Mouse (Mus musculus) 3T3-L1 (cell line): ENCODE data around the gene Zfp524.

Experiments used
- DNase-seq: peaks from one replicate; pipeline ENCODE4 v3.0.0-alpha.2; 2015; ENCODE audit warnings: low read depth, low spot score

Zfp524 gene

DNA sequence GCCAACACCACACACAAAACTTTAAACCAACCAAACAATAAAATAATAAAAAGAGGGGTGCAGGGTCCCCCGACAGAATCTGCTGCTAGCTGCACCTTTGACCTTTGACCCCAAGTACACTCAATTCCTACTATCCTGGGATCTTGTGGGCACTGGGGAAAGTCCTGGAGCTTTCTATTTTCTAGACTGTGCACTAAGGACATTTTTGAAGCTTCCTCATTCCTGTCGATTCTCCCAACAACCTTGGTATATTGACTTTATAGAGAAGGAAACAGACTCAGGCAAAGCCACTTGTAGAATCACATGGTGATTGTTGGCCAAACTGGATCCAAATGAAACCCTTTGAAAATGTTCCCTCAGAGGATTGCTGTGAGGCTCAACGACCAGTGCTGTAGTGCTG lies 1.8 kb downstream of the Zfp524 start:
- DNase-seq, result peak; percentile 13

- DNase-seq, result peak; percentile 6
Observed at GRCm38 (mm10) chr7:5016920-5017319, 2.7 kb downstream of the Zfp524 start.

- no peak for DNase-seq
Observed at GRCm38 (mm10) chr7:5017352-5017751, 3.1 kb downstream of the Zfp524 start.

- no peak for DNase-seq
Observed at GRCm38 (mm10) chr7:5017931-5018330, 3.7 kb downstream of the Zfp524 start.

- peak; percentile 31 for DNase-seq
Observed at GRCm38 (mm10) chr7:5019576-5019975, 5.4 kb downstream of the Zfp524 start.

GRCm38 (mm10) chr7:5020000-5020681 lies 5.9 kb downstream of the Zfp524 start, which contains the start of the genes Zfp865 and Ccdc106:
Gene Zfp865 (plus strand): TSS chr7:5020376.
Gene Ccdc106 (plus strand): TSS chr7:5020553.
- peak; percentile 98 for DNase-seq

DNA sequence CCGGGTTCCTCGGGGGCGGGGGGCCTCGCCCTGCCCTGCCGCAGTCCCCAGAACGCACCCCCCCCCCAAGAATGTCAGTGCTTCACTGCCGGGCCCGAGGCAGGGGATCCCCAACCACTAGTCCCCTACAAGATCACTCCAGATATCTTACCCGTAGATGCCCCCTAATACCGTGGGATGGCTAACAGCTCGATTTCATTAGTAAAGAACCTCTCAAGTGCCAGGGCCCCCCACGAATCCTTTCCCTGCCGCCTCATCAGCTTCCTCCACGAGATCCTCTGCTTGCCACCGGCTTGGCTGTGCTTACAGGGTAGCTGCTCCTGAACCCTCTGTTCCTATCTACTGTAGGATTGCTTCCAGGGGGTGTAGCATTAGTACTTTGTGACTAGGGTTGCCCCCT lies 6.5 kb downstream of the Zfp524 start:
- peak; percentile 42 for DNase-seq

DNA sequence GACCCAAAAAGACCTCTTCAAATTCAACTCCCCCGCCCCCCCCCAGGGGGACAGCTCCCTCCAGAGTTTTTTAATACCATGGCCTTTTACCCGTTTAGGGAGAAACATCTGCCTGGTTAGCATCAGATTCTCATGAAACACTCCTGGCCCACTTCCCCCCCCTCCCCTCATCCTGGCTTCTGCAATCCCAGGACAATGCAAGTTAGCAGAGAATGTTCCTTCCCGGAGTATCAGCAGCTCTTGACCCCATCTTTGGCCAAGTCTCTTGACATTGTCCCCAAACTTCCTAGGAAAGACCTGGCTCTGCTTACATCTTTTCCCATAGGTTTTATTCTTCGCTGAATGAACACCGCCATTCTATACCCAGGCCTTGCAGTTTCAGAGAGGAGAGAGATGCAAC lies 7.0 kb downstream of the Zfp524 start:
- peak; percentile 14 for DNase-seq

GRCm38 (mm10) chr7:5029543-5029942 lies 15.3 kb downstream of the Zfp524 start:
- DNase-seq, result no peak

- DNase-seq, result no peak
Observed at GRCm38 (mm10) chr7:5029946-5030345, 15.7 kb downstream of the Zfp524 start.

DNA sequence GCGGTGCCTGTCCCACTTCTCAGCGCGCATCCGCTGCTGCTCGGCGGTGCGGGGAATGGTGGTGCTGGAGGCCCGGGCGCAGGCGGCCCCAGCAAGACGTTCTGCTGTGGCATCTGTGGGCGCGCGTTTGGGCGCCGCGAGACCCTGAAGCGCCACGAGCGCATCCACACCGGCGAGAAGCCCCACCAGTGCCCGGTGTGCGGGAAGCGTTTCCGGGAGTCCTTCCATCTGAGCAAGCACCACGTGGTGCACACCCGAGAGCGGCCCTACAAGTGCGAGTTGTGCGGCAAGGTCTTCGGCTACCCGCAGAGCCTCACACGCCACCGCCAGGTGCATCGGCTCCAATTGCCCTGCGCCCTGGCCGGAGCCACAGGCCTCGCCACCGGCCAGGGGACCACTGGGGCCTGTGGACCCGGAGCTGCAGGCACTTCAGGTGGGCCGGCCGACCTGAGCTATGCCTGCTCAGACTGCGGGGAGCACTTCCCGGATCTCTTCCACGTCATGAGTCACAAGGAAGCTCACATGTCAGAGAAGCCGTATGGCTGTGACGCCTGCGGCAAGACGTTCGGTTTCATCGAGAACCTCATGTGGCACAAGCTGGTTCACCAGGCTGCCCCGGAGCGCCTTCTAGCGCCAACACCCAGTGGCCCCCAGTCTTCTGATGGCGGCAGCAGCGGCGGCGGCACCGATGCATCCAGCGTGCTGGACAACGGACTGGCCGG lies 16.5 kb downstream of the Zfp524 start:
- DNase-seq, result no peak

DNA sequence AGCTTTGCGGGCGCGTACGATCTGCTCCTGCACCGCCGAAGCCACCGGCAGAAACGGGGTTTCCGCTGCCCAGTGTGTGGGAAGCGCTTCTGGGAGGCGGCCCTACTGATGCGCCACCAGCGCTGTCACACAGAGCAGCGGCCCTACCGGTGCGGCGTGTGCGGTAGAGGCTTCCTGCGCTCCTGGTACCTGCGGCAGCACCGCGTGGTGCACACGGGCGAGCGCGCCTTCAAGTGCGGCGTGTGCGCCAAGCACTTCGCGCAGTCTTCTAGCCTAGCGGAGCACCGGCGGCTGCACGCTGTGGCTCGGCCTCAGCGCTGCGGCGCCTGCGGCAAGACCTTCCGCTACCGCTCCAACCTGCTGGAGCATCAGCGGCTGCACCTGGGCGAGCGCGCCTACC lies 17.3 kb downstream of the Zfp524 start:
- DNase-seq, result no peak

GRCm38 (mm10) chr7:5033818-5034217 lies 19.6 kb downstream of the Zfp524 start, which contains the start of gene 4632433K11Rik:
Gene 4632433K11Rik (plus strand): TSS chr7:5034118.
- DNase-seq, result no peak

- DNase-seq, result no peak
Observed at GRCm38 (mm10) chr7:5035628-5036027, 21.4 kb downstream of the Zfp524 start.

DNA sequence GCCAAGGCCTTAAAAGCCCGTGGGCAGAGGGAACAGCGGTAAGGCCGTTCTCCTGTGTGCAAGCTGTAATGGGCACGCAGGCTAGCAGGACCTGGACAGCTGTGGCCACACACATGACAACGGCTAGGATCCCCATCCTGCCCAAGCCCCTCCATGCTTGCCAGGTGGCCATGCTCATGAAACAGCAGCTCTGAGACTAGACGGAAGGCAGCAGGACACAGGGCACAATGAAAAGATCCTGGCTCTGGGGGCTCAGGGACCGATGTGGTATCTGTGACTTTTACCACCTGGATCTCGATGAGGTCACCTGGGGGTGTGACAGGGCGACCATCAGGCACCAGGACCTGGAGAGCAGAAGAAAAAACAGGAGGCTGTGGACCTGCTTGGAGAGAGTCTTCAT lies 21.9 kb downstream of the Zfp524 start:
- no peak for DNase-seq

GRCm38 (mm10) chr7:5037026-5037425 lies 22.8 kb downstream of the Zfp524 start:
- DNase-seq, result no peak

DNA sequence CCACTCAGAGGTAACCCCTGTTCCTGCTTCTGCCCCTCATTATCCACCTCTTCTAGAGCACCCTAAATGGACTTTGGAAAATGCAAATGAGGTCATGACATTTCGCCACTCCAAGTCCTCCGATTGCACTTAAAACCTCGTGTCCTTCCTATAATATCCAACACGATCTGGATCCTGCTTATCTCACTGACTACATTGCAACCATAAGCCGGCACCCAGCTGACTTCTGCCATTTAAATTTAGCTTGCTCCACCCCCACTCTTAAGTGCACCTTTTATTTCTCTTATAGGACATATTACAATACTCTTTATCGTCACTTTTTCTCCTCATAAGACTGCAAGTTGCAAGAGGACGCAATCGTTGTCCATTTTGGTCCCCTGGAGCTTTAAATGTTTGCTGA lies 23.3 kb downstream of the Zfp524 start:
- no peak for DNase-seq

GRCm38 (mm10) chr7:5038109-5038732 lies 24.0 kb downstream of the Zfp524 start, which contains the start of gene Zfp784:
Gene Zfp784 (minus strand): TSS chr7:5038446.
- DNase-seq, result peak; percentile 84

GRCm38 (mm10) chr7:5038940-5039339 lies 24.7 kb downstream of the Zfp524 start:
- peak; percentile 40 for DNase-seq

GRCm38 (mm10) chr7:5044981-5045380 lies 30.8 kb downstream of the Zfp524 start:
- no peak for DNase-seq

DNA sequence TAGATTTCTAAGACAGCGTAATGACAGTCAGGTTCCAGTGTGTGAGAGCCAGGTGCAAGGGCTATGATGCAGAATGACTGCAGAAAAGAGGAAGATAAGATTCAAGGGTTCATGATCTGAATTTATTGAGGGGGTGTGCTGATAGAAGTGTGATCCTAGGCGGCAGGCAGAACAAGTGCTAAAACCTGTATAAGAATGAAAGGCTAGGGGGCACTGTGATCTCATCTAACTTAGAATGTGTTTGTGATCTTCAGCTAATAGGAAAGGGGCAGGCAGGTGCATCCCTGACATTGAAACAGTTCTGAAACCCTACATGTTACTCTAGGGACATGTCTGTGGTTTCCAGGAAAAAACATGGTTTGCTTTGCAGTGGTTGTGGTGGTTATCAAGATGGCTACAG lies 31.9 kb downstream of the Zfp524 start:
- DNase-seq, result no peak

GRCm38 (mm10) chr7:5047313-5047712 lies 33.1 kb downstream of the Zfp524 start:
- peak; percentile 55 for DNase-seq
